Mouse (Mus musculus) gastrocnemius, postnatal 14 days (tissue): ENCODE measurements around the gene Arrdc4. TPM values are rescaled to one million over a fixed set of nuclear protein-coding genes. Genes with fewer than 3 reads are reported as not detected.

Source experiments
- DNase-seq: peaks from one replicate; pipeline ENCODE4 v3.0.0; 2021; ENCODE audit warnings: mixed read lengths
- intact Hi-C: fragments of 180-260 bp; cut with DNase I; formaldehyde crosslinking; loops from one replicate; pipeline ENCODE4 v1.15.1; 2025; ENCODE audit warnings: low total_unique reads
- total RNA-seq, 2 experiments: library from RNA; stranded (reverse); gene quantifications; 2 replicates each; pipeline ENCODE4 v1.2.3; 2021

The Arrdc4 gene
- total RNA-seq, 2 experiments from 2014 or later: 6.7 to 6.8 TPM

DNA sequence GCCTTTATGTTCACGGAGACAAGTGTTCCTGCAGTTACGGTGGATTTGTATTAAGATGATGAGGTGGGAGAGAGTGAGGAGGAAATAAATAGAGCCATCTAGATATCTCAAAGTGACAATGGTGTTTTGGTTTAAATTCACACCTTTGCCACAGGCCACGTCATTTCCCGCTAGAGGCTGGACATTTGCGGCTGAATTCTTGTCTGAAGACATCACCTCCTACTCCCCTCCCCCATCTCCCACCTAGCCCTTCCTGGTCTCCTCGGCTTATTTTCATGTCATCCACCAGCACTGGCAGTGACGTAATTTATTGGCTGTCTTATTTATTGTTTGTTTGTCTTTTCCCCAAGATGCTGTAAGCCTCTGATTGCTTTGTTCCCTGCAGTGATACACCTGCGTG is 32.1 kb downstream of the Arrdc4 start:
- DNase-seq: no peak
- intact Hi-C loops: no loop called here

- no peak for DNase-seq
- intact Hi-C loops: no loop called here
Observed at GRCm38 (mm10) chr7:68712928-68713327, 36.1 kb downstream of the Arrdc4 start.

- intact Hi-C loops: no loop called here
Observed at GRCm38 (mm10) chr7:68712425-68712824, 36.6 kb downstream of the Arrdc4 start.

GRCm38 (mm10) chr7:68709319-68709573 is 39.8 kb downstream of the Arrdc4 start:
- intact Hi-C loops: no loop called here
- no peak for DNase-seq

More at GRCm38 (mm10) chr7:68712425-68712824, 36.6 kb downstream of the Arrdc4 start:
- no peak for DNase-seq

DNA sequence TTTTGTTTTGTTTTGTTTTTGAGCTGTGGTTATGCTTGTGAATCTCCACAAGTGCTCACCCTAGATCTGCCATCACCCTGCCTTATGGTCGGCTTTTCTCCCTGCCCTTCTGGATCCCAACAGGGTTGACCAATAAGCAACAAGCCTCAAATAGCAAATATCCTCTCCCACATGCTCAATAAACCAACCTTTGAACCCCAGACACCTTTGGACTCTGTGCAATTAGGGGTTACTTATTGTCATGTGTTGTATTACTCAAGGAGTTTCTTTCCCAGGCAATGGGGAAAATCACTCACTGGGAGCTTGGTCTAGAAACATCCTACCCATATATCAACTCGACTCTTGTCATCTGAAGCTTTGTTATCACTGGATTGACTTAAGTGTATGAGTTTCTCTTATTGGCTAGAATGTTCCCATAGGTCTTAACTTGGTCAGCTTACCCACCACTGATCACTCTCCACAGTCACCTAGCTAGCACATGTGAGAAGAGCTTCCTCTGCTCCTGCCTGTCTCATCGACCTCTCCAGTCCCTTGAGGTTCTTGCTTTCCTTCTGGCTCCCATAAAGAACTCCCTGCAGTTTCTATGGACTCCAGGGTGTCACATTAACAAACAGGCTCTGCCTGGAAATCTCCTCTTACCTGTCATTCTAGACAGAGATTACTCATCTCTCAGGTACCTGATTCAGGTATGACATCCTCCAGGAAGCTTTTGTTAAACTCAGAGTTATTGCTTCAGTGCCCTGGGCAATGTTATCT is 40.3 kb downstream of the Arrdc4 start:
- no peak for DNase-seq
- intact Hi-C loops: no loop called here

GRCm38 (mm10) chr7:68705162-68705561 is 43.9 kb downstream of the Arrdc4 start:
- intact Hi-C loops: no loop called here
- no peak for DNase-seq

- intact Hi-C loops: no loop called here
- DNase-seq: no peak
Observed at GRCm38 (mm10) chr7:68697313-68697712, 51.7 kb downstream of the Arrdc4 start.

DNA sequence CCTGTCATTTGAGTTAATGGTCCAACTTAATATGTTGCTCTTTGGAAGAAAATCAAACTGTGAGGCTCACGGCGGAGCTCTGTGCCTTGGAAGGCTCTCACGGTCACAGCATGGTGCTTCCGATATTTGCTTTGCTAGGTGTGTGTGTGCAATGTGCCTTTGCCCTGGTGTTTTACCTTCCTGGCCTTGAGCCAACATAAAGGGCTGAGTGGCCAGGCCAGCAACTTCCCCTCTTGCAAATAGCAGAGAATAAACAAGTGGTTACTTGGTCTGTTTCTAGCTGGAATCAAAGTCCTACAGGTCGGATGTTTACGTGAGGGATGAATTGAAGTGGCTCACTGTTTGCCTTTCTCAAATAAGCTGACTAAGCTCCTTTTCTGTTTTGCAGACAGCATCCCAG is 52.1 kb downstream of the Arrdc4 start:
- intact Hi-C loops: no loop called here
- no peak for DNase-seq

GRCm38 (mm10) chr7:68696446-68696845 is 52.6 kb downstream of the Arrdc4 start:
- no peak for DNase-seq
- intact Hi-C loops: no loop called here

DNA sequence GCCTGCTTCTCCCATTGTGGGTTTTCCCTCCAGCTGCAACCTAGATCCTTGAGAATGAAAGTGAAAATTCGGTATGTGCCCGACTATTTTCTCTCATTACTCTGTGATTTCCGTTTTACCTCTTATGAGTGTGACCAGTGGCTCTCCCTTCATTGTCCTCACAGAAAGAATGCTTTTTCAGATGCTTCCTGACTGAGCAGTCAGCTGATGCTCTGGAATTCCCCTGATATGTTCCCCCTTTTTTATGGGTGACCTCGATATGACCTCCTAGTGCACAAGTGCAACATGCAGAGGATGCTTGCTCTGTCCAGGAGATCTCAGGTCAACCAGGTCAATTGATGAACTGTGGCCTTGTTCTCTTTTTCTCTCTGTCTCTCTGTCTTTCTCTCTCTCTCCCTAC is 56.3 kb downstream of the Arrdc4 start:
- DNase-seq: no peak
- intact Hi-C loops: no loop called here

GRCm38 (mm10) chr7:68691454-68691853 is 57.6 kb downstream of the Arrdc4 start:
- intact Hi-C loops: no loop called here
- DNase-seq: no peak

- intact Hi-C loops: no loop called here
- no peak for DNase-seq
Observed at GRCm38 (mm10) chr7:68687140-68687611, 61.9 kb downstream of the Arrdc4 start.
